Mouse (Mus musculus) erythroblast, embryonic 14.5 days (primary cell): ENCODE results near the gene Ankrd36. TPM values are rescaled to one million over a fixed set of nuclear protein-coding genes. Genes with fewer than 3 reads are reported as not detected.
"Not testable (repeated sequence)": the region's sequence is repeated elsewhere in the genome, so short reads cannot be mapped to it uniquely, and the experiment has no call there.

Experiments used
- H3K27me3 ChIP-seq: 2 replicates; pipeline ENCODE4 v1.6.1; 2012; ENCODE audit warnings: inconsistent platforms; ENCODE audit not compliant: control insufficient read depth
- H3K36me3 ChIP-seq: 2 replicates; pipeline ENCODE4 v1.6.1; 2012; ENCODE audit warnings: mild to moderate bottlenecking, inconsistent platforms; ENCODE audit not compliant: control insufficient read depth
- H3K4me1 ChIP-seq: 2 replicates; pipeline ENCODE4 v1.6.1; 2012; ENCODE audit warnings: inconsistent platforms; ENCODE audit not compliant: control insufficient read depth
- H3K4me3 ChIP-seq: replicated peaks from 2 replicates; pipeline ENCODE3; 2012; ENCODE audit warnings: moderate library complexity, mild to moderate bottlenecking, inconsistent platforms
- H3K9me3 ChIP-seq: 2 replicates; pipeline ENCODE4 v1.6.1; 2012; ENCODE audit warnings: low read length, inconsistent platforms, mixed read lengths; ENCODE audit not compliant: control insufficient read depth
- GATA1 ChIP-seq: IDR thresholded peaks from 2 replicates; pipeline ENCODE4 v1.6.1; 2012; ENCODE audit warnings: low read length, inconsistent platforms, mixed read lengths
- TAL1 ChIP-seq: IDR thresholded peaks from 3 replicates; pipeline ENCODE4 v1.6.1; 2012; ENCODE audit warnings: low read length, inconsistent platforms, mixed read lengths
- polyA plus RNA-seq: library from polyadenylated mRNA; stranded (reverse); fragments of >175 nt; gene quantifications from 2 replicates; pipeline ENCODE4 v1.2.3, GENCODE M21; 2012

The Ankrd36 gene
- polyA plus RNA-seq, 1 experiment, result not detected

DNA sequence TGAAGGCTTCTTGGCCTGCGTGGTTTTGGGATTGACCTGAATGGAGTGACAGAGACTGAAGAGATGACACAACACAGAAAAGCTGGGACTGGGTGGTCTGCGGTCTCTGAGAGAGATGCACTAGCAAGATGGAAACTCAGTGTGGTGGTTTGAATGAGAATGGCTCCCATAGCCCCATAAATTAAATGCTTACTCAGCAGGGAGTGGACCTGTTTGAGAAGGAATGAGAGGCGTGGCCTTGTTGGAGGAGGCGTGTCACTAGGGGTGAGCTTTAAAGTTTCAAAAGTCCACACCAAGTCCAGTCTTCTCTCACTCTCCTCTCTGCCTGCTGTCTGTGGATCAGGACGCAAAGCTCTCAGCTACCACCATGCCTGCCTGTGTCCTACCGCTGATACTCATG lies 1.8 kb upstream of the Ankrd36 start:
- no peaks in the 10 kb centered on the region for H3K36me3 ChIP-seq
- TF ChIP-seq GATA1 (no peak), TAL1 (no peak)
- no peaks in the 10 kb centered on the region for H3K27me3 ChIP-seq
- no peak overlapping the region for H3K4me3 ChIP-seq
- H3K4me1 ChIP-seq, result peaks cover 7% of the 10 kb centered on the region
- peaks cover 6% of the 10 kb centered on the region; the same call in 1 of the 2 replicates for H3K9me3 ChIP-seq

DNA sequence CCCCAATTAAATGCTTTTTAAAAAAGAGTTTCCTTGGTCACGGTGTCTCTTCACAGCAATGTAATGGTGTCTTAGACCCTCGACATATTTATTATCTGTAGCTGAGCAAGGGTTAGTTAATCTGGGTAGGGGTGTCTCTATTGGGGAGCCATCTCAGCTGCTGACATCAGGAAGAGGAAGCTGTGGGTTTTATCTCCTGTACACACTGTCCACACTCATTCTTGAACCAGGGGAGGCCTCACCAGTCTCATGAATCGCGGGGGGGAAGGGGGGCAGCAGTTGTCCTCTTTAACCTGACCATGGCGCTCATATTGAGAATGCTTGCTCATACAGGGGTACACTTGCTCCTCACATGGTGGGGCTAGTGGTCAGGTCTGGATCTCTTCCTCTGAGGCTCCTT lies 1.4 kb upstream of the Ankrd36 start:
- no peak overlapping the region for H3K4me3 ChIP-seq
- peaks cover 7% of the 10 kb centered on the region; the same call in 1 of the 2 replicates for H3K4me1 ChIP-seq
- no peak for TF ChIP-seq TAL1
- no peak for TF ChIP-seq GATA1
- H3K9me3 ChIP-seq, result peaks cover 6% of the 10 kb centered on the region; the same call in 1 of the 2 replicates
- no peaks in the 10 kb centered on the region for H3K36me3 ChIP-seq
- no peaks in the 10 kb centered on the region for H3K27me3 ChIP-seq

DNA sequence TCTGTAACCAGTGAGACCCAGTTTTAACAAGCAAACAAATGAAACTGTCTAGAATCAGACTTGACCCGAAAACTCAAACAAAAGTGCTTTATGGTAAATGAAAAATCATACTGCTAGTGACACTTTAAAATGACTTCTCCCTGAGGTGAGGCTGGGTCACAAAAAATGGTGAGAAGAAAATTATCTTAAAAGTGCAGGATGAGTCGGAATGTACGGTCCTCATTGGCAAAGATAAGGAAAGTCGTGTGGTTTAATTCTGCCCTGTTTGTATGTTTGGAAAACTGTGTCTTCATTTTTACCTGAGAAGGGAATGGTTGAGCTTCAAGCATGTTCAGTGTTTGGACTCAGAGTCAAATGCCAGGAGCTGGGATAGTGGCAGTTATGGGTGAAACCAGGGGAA lies 2.4 kb downstream of the Ankrd36 start:
- peaks cover 29% of the 10 kb centered on the region for H3K4me1 ChIP-seq
- H3K9me3 ChIP-seq, result peaks cover 6% of the 10 kb centered on the region; the same call in 1 of the 2 replicates
- no peaks in the 10 kb centered on the region for H3K27me3 ChIP-seq
- no peaks in the 10 kb centered on the region for H3K36me3 ChIP-seq
- H3K4me3 ChIP-seq, result no peak overlapping the region
- TF ChIP-seq GATA1 (no peak), TAL1 (no peak)

DNA sequence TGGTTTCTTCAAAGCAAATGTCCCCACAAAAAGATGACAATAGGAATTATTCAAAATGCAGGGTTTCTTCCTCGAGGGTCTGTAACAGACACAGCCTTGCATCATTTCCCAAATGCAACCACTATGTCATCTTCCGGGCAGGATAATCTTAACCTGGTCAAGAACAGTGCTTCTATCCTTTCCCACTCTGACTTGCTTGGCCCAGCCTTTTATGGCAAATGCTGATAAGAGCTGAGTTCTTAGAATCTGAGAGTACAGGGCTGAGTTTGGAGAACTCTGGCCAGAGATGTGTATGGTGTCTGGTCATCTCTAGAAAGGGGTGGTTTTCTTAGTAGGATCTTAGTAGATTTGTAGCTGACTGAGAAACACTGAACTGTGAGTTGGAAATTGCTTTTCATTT lies 4.3 kb downstream of the Ankrd36 start:
- H3K4me1 ChIP-seq, result peaks cover 28% of the 10 kb centered on the region
- no peaks in the 10 kb centered on the region for H3K36me3 ChIP-seq
- no peaks in the 10 kb centered on the region for H3K27me3 ChIP-seq
- TF ChIP-seq GATA1 (no peak), TAL1 (no peak; the same call in 2 of the 3 replicates)
- H3K4me3 ChIP-seq, result no peak overlapping the region
- H3K9me3 ChIP-seq, result no peaks in the 10 kb centered on the region

DNA sequence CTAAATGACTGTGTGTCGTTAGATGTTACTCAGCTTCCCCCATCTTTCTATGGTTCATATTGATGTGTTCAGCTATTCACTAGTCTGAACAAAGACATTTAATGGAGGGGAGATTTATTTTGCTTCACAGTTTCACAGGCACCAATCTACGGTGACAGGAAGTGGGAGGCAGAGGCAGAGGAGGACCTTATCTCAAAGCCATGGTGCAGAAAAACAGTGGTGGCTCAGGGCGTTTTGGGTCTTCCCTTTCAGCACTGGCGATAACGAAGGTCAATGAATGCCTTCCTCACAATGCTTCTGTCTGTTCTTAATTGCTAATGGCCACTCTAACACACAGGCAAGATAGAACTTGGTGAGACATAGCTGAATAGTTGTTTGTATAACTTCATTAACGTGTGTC lies 5.6 kb downstream of the Ankrd36 start:
- Histone ChIP-seq H3K4me3 (no peak overlapping the region), H3K9me3 (no peaks in the 10 kb centered on the region), H3K4me1 (peaks cover 28% of the 10 kb centered on the region), H3K27me3 (no peaks in the 10 kb centered on the region), H3K36me3 (no peaks in the 10 kb centered on the region)
- TF ChIP-seq TAL1, result no peak
- TF ChIP-seq GATA1, result 0 out of 2 replicates have a peak, but pooled peaks have one; percentile 11

DNA sequence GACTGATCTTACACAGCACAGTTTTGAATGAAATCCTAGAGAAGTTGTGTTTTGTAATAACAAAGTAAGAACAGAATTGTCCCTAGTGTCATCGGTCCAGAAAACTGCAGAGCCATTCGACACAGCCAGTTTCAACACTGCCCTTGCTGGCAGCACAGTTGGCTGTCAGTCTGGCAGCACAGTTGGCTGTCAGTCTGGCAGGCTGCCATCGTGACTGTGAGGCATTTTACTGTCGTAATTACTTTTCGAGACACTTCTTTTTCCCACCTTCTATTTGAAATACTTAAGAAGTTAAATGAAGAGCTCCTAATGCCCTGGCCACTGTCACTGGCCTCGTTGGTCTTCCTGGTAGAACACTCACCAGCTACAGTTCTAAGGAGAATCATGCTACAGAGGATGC lies 22.9 kb downstream of the Ankrd36 start:
- no peak overlapping the region for H3K4me3 ChIP-seq
- TF ChIP-seq GATA1 (no peak), TAL1 (no peak)
- H3K4me1 ChIP-seq, result peaks cover 13% of the 10 kb centered on the region
- no peaks in the 10 kb centered on the region for H3K27me3 ChIP-seq
- H3K36me3 ChIP-seq, result no peaks in the 10 kb centered on the region
- no peaks in the 10 kb centered on the region for H3K9me3 ChIP-seq

DNA sequence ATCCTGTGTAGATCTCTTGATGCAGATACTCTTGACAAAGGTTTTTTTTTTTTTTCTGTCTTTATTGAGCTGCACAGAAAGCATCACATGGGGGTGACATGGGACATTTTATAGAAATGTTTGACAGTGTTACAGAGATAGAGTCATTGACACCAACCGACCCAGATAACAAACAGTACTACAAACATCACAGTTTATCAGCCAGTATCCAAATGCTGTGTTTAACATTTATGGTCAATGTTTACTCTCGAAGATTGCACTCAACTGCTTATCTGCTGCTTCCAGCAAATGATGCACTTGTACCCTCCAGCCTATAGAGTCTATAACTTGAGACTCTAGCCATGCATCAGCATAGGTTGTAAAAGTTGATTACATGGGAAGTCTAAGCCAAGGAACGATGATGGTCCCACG lies 25.9 kb downstream of the Ankrd36 start:
- Histone ChIP-seq H3K27me3 (no peaks in the 10 kb centered on the region), H3K9me3 (no peaks in the 10 kb centered on the region), H3K36me3 (no peaks in the 10 kb centered on the region), H3K4me1 (peaks cover 13% of the 10 kb centered on the region), H3K4me3 (no peak overlapping the region)
- TF ChIP-seq GATA1 (no peak), TAL1 (no peak)

DNA sequence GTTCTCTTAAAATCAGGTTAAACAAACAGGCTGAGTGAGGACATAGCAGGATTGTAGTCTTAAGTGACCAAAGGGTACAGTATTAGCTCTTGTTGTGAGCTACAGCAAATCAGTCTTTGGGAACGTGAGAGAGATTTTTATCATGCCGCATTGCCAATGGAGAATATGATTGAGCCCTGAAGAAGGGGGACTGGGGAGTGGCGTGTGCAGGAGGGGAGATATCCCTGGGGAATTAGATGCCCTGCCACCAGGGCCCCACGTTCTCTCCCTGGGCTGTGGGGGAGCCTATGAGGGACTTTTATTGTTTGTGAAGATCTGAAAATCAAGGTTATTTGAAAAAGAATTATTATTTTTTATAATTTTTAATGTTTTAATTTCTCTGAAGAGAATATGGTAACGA lies 26.3 kb downstream of the Ankrd36 start:
- Histone ChIP-seq H3K4me1 (peaks cover 13% of the 10 kb centered on the region), H3K4me3 (no peak overlapping the region), H3K9me3 (no peaks in the 10 kb centered on the region), H3K36me3 (no peaks in the 10 kb centered on the region), H3K27me3 (no peaks in the 10 kb centered on the region)
- TF ChIP-seq TAL1 (no peak), GATA1 (no peak)

DNA sequence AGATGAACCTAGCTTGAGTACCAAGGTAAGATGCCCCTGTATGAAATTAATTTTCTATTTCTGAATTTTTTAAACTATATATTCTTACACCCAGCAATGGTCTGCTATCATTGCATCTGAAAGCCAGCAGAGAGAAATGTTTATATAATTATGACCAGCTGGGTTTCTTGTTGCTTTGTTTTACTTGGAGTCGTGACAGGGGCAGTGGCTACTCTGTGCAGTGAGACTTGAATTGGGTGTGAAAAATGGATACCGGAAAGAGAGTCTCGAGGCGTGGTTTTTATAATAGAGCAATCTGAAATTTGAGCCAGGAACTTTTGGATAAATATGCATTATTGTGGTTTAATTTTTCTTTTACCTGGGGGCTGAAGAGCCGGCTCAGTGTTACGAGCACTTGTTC lies 27.3 kb downstream of the Ankrd36 start:
- Histone ChIP-seq H3K9me3 (no peaks in the 10 kb centered on the region), H3K36me3 (no peaks in the 10 kb centered on the region), H3K4me3 (no peak overlapping the region), H3K27me3 (no peaks in the 10 kb centered on the region), H3K4me1 (peaks cover 13% of the 10 kb centered on the region)
- TF ChIP-seq GATA1 (no peak), TAL1 (no peak)

DNA sequence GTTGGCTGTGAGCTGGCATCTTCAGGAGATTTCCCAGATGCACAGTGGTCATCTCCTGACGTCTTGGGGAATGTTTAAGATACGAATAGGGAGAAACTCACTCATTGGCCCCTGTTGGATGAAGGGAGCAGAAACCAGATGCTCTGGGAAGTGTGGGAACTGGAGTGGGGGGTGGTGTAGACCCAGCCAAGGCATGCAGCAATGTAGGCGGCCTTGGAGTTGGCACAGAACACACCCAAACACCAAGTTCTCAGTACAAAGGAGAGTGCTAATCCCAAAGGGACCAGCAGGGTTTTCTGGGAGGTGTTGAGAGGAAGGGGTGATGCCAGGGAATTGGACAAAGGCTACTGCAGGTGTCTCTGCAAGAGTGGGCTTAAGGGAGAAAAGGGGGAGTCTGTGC lies 35.9 kb downstream of the Ankrd36 start:
- Histone ChIP-seq H3K4me1 (peaks cover 4% of the 10 kb centered on the region), H3K4me3 (no peak overlapping the region), H3K9me3 (0 out of 2 replicates have a peak, but pooled peaks cover 2% of the 10 kb centered on the region), H3K36me3 (no peaks in the 10 kb centered on the region), H3K27me3 (no peaks in the 10 kb centered on the region)
- TF ChIP-seq TAL1 (no peak), GATA1 (no peak)

DNA sequence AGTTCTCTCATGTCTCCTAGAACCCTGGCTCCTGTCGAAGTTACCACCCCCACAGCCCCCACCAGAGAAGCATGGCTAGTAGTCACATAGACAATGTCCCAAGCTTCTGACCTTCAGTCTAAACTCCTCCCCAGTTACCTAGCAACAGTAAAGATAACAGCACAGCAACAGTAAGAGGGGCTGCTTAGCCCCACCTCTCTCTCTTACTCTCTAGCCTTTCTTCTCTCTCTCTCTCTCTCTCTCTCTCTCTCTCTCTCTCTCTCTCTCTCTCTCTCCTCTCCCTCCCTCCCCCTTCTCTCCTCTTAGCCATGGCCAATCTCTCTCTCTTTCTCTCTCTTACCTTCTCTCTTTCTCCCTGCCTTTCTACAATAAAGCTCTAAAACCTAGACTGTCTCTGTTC lies 42.4 kb downstream of the Ankrd36 start:
- not testable (repeated sequence) for H3K4me1 ChIP-seq, H3K9me3 ChIP-seq, H3K27me3 ChIP-seq, H3K4me3 ChIP-seq, H3K36me3 ChIP-seq
